Mouse (Mus musculus) testis, adult 2 months (tissue): Measurements from ENCODE around the gene Mbnl2. TPM values are rescaled to one million over a fixed set of nuclear protein-coding genes. Genes with fewer than 3 reads are reported as not detected.

Experiments
- H3K27ac ChIP-seq: fragments of 200-500 bp; 2 replicates; pipeline ENCODE4 v1.5.1; 2012; ENCODE audit warnings: low read depth, low read length; ENCODE audit not compliant: control insufficient read depth, insufficient read depth
- H3K27me3 ChIP-seq: fragments of 200-500 bp; 2 replicates; pipeline ENCODE4 v1.6.1; 2012; ENCODE audit warnings: mild to moderate bottlenecking, low read length, moderate library complexity; ENCODE audit not compliant: control insufficient read depth, insufficient read depth
- H3K36me3 ChIP-seq: fragments of 200-500 bp; 2 replicates; pipeline ENCODE4 v1.6.1; 2012; ENCODE audit warnings: mild to moderate bottlenecking, low read length; ENCODE audit not compliant: control insufficient read depth, insufficient read depth
- H3K4me1 ChIP-seq: fragments of 200-500 bp; 2 replicates; pipeline ENCODE4 v1.6.1; 2012; ENCODE audit warnings: low read length; ENCODE audit not compliant: control insufficient read depth, insufficient read depth
- H3K4me3 ChIP-seq: fragments of 200-500 bp; 2 replicates; pipeline ENCODE4 v1.5.1; 2012; ENCODE audit warnings: low read depth, mild to moderate bottlenecking, low read length, moderate library complexity, mixed read lengths; ENCODE audit not compliant: control insufficient read depth
- CTCF ChIP-seq: fragments of 200-500 bp; IDR thresholded peaks from 2 replicates; pipeline ENCODE4 v1.5.1; 2012; ENCODE audit warnings: low read depth, mild to moderate bottlenecking, inconsistent platforms, low read length, moderate library complexity; ENCODE audit not compliant: control insufficient read depth, insufficient read depth, insufficient replicate concordance
- POLR2A ChIP-seq: fragments of 200-500 bp; IDR thresholded peaks from 2 replicates; pipeline ENCODE4 v1.6.1; 2012; ENCODE audit warnings: low read depth, mild to moderate bottlenecking, inconsistent platforms, low read length, moderate library complexity; ENCODE audit not compliant: control insufficient read depth
- polyA plus RNA-seq: library from polyadenylated mRNA; depleted of rRNA; stranded (reverse); fragments of >200 nt; gene quantifications from 2 replicates; pipeline ENCODE4 v1.2.3, GENCODE M21; 2012

Gene Mbnl2
- polyA plus RNA-seq, 1 experiment = 14.7 TPM

GRCm38 (mm10) chr14:120277081-120277656 lies 1.7 kb downstream of the Mbnl2 start:
- no peaks in the 10 kb centered on the region for H3K36me3 ChIP-seq
- H3K4me1 ChIP-seq = peaks cover 8% of the 10 kb centered on the region
- H3K27me3 ChIP-seq = no peaks in the 10 kb centered on the region
- TF ChIP-seq POLR2A (no peak), CTCF (no peak)
- peak overlapping the region; percentile 54 for H3K27ac ChIP-seq
- H3K4me3 ChIP-seq = peak overlapping the region; percentile 48

GRCm38 (mm10) chr14:120278290-120279244 lies 3.1 kb downstream of the Mbnl2 start:
- TF ChIP-seq POLR2A (no peak), CTCF (no peak)

GRCm38 (mm10) chr14:120280136-120280535 lies 4.7 kb downstream of the Mbnl2 start:
- no peak overlapping the region for H3K27ac ChIP-seq
- peaks cover 8% of the 10 kb centered on the region for H3K4me1 ChIP-seq
- no peak for TF ChIP-seq POLR2A
- H3K36me3 ChIP-seq = no peaks in the 10 kb centered on the region
- no peak overlapping the region for H3K4me3 ChIP-seq
- H3K27me3 ChIP-seq = no peaks in the 10 kb centered on the region

More at GRCm38 (mm10) chr14:120278290-120279244, 3.1 kb downstream of the Mbnl2 start:
- Histone ChIP-seq H3K27me3 (no peaks in the 10 kb centered on the region), H3K36me3 (no peaks in the 10 kb centered on the region), H3K27ac (peak overlapping the region; percentile 30; the same call in 1 of the 2 replicates), H3K4me3 (no peak overlapping the region), H3K4me1 (peaks cover 8% of the 10 kb centered on the region)

- no peaks in the 10 kb centered on the region for H3K27me3 ChIP-seq
- no peak overlapping the region for H3K4me3 ChIP-seq
- no peaks in the 10 kb centered on the region for H3K36me3 ChIP-seq
- TF ChIP-seq POLR2A = no peak
- no peak for TF ChIP-seq CTCF
- H3K4me1 ChIP-seq = peaks cover 4% of the 10 kb centered on the region
- no peak overlapping the region for H3K27ac ChIP-seq
Observed at GRCm38 (mm10) chr14:120283787-120284186, 8.3 kb downstream of the Mbnl2 start.

GRCm38 (mm10) chr14:120284504-120284903 lies 9.0 kb downstream of the Mbnl2 start:
- Histone ChIP-seq H3K36me3 (no peaks in the 10 kb centered on the region), H3K27ac (no peak overlapping the region), H3K4me3 (no peak overlapping the region), H3K27me3 (no peaks in the 10 kb centered on the region), H3K4me1 (peaks cover 2% of the 10 kb centered on the region; the same call in 1 of the 2 replicates)
- no peak for TF ChIP-seq POLR2A
- no peak for TF ChIP-seq CTCF

- Histone ChIP-seq H3K27ac (no peak overlapping the region), H3K4me3 (no peak overlapping the region)
- TF ChIP-seq CTCF = no peak
- TF ChIP-seq POLR2A = no peak
Observed at GRCm38 (mm10) chr14:120287121-120287986, 11.9 kb downstream of the Mbnl2 start.

GRCm38 (mm10) chr14:120287987-120288275 lies 12.5 kb downstream of the Mbnl2 start:
- Histone ChIP-seq H3K27ac (no peak overlapping the region), H3K4me3 (no peak overlapping the region), H3K36me3 (no peaks in the 10 kb centered on the region), H3K27me3 (no peaks in the 10 kb centered on the region), H3K4me1 (peaks cover 2% of the 10 kb centered on the region; the same call in 1 of the 2 replicates)
- TF ChIP-seq POLR2A (no peak), CTCF (no peak)

More at GRCm38 (mm10) chr14:120287121-120287986, 11.9 kb downstream of the Mbnl2 start:
- Histone ChIP-seq H3K4me1 (peaks cover 2% of the 10 kb centered on the region; the same call in 1 of the 2 replicates), H3K27me3 (no peaks in the 10 kb centered on the region), H3K36me3 (no peaks in the 10 kb centered on the region)
